Mouse (Mus musculus) brain, embryonic 14.5 days (tissue): ENCODE results near the gene Cdc5l. TPM values are rescaled to one million over a fixed set of nuclear protein-coding genes. Genes with fewer than 3 reads are reported as not detected.

ENCODE experiments used
- DNase-seq: peaks from one replicate; pipeline ENCODE4 v3.0.0-alpha.2; 2011; ENCODE audit warnings: low read depth
- CTCF ChIP-seq: fragments of 200-500 bp; IDR thresholded peaks from 2 replicates; pipeline ENCODE4 v1.5.1; 2012; ENCODE audit warnings: inconsistent platforms, mild to moderate bottlenecking, moderate library complexity, borderline replicate concordance; ENCODE audit not compliant: insufficient read depth, insufficient read length; ENCODE audit errors: extremely low read depth
- POLR2A ChIP-seq: fragments of 200-500 bp; IDR thresholded peaks from 2 replicates; pipeline ENCODE4 v1.6.1; 2012; ENCODE audit warnings: mild to moderate bottlenecking, inconsistent platforms, borderline replicate concordance; ENCODE audit not compliant: poor library complexity, insufficient read depth, insufficient read length, severe bottlenecking; ENCODE audit errors: extremely low read depth
- polyA plus RNA-seq: library from polyadenylated mRNA; depleted of rRNA; stranded (reverse); fragments of >200 nt; gene quantifications from 2 replicates; pipeline ENCODE4 v1.2.3, GENCODE M21; 2012

Cdc5l gene
- polyA plus RNA-seq, 1 experiment, result 41.3 TPM

DNA sequence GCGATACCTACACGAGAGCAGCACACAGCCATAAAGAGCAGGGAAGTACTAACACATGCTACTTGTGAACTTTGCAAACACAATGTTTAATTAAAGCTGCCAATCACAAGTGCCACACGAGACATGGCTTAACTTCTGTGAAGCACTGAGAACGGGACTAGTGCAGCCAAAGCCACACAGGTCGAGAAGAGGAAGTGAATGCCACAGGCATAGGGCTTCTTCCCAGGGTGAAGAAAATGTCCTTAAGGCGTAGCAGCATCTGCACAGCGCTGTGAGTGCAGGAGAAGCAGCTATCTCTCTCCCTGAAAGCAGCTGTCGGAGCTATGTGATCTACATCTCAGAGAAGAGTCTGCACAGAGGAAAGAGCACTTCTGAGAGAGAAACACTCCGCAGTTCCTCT is 38.9 kb downstream of the Cdc5l start:
- no peak for DNase-seq
- TF ChIP-seq POLR2A (no peak), CTCF (no peak)

DNA sequence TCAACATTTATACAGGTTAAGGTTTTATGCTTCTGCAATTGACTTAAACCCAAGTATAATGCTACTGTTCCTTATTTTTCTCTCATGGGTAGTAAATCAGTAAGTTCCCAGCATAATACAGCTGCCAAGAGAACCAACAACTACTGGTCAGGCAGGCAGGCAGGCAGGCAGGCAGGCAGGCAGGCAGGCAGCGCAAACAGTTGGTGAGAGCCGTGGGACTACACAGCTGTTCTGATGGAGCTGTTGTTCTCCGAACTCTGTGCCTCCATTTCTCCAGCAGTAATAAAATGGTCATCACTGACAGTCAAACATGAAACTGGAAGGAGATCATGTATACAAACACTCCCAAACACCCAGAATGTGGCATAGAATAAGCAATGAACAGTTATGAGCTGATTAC is 39.8 kb downstream of the Cdc5l start:
- TF ChIP-seq CTCF (no peak), POLR2A (no peak)
- no peak for DNase-seq

DNA sequence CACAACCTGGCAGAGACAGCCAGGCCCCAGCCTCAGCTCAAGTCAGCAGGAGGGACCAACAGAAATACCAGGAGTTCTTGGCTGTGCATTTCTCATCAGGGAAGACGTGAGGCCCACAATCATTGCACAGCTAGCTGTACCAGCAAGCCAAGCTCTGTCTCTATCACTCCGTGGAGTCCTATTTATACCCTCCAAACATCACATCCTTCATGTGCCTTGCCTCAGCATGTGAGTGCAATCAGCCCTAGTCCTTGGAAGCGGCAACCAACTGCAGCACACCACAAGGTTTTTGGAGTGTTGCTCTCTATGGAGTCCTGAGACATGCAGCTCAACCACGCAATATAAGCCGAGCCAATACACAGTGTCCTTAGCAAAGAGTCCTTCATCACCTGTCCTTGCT is 43.6 kb downstream of the Cdc5l start:
- DNase-seq, result no peak
- TF ChIP-seq CTCF (no peak), POLR2A (no peak)

DNA sequence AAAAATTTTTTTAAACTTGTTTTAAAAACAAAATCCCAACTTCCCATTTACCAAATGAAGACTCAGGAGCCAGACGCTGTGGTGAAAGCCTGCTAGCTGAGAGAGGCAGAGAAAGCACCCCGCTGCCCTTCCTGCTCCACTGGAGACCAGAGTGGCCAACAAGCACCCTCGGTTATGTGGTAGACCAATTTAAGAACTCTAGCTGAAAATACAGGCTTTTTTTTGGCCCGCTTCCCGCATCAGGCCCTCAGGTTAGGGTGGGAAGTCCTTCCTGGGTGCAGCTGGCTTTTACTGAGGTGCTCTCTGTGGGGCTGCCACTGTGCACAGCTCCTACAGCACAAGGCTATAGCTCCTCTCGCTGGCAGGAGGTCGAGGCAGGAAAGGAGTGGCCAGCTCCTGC is 46.6 kb downstream of the Cdc5l start:
- TF ChIP-seq CTCF (no peak), POLR2A (no peak)
- DNase-seq, result no peak

DNA sequence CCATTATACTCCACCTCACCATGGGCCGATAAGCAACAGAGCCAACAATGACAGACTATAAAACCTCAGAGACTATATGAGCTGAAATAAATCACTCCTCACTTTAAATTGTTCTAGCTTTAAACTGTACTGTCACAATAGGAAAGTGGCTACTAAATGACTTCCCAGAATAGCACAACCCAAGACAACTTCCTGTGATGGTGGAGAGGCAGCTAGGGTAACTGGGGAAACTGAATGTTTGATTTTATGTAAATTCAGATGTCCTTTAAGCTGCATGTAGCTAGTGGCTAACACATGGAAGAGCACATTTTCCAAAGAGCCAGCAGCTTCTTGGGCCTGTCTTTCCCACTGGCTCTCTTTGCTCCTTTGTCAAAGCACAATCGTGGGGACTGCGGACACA is 50.2 kb downstream of the Cdc5l start:
- TF ChIP-seq POLR2A (no peak), CTCF (no peak)
- DNase-seq, result no peak

DNA sequence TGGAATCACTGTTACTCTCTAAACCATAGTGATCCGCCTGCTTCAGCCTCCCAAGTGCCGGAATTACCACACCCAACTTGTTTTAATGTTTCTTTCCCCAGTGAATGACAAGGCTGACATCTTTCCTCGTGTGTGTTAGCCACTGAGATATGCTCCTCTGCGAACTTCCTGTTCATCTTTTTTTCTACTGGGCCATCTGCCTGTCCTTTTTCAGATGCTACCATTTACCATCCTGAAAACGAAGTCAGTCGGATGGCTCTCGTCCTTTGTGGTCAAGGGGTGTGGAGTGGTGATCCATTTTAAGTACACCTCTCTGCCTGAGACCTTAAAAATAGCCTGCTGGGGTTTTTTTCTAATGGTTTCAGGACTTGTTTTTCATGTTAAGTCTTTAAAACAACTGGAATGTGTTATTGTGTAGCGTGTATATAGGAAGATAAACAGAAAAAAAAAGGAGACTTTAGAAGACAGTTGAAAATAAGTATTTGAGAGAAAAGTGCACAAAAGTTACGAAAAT is 54.2 kb downstream of the Cdc5l start:
- TF ChIP-seq CTCF (no peak), POLR2A (no peak)
- DNase-seq, result no peak

DNA sequence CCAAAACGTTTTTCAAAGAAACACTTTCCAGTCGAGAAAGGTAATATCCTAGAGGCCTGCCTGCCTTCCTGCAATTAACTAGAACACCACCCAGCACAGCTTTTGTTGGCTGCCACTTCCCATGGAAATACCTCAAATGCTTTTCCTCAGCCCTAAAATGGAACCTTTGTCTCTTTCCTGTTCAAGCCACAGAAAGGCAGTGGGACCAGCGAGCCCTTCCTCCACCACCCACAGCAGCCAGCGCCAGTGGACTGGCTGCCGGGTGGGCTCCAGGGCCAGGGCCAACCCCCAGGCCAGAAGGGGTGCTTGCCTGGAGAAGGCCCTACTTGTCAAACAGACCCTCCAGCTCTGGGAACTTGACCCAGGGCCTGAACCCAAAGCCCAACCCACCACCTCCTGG is 56.2 kb downstream of the Cdc5l start:
- no peak for DNase-seq
- no peak for TF ChIP-seq POLR2A
- TF ChIP-seq CTCF, result no peak

DNA sequence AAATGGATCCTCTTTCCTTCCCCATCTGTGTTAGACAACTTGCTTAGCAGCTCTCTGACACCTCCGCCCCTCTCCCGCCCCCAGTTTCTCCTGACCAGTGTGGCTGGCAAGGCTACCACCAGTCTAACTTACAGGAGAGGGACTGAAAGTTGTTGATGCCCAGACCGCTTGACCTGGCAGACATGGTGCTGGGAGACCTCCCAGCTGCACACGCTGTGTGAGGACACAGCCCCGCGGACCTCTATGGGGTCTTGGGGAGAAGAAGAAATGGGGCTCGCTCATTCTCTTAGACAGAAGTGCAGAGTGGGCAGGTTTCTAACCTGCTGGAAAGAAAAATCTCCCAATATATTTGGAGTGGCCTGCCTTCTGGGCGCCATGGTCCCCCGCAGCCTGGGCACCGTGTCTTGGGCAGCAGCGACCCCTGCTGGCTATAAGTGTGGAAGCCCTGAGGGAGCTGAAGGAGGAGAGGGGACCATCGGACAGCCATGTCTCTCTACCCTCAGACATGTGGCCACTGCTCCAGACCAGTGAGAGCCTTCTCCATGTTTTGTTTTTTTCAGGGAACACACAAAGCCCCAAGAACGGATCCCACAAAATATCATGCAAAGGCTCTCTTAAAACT is 59.4 kb downstream of the Cdc5l start:
- TF ChIP-seq CTCF, result peak; percentile 96
- TF ChIP-seq POLR2A, result no peak
- DNase-seq, result peak; percentile 76

DNA sequence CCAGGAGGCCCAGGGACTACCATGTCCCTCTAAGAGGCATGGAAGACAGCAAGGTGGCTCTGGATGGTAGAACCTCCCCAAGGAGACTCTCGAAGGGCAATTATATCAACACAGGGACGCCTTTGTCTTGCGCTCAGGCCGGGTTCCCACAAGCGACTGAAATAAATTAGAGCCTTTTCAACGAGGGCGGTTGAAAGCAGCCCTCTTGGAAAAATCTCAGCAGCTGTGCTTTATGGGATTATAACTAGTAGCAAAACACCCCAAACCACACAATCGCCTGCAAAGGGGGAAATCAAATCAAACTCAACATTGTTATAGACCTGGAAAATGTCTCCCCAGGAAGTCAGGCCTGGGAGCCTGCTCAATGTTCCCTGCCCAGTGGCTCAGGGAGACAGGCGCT is 62.5 kb downstream of the Cdc5l start:
- DNase-seq, result peak; percentile 65

DNA sequence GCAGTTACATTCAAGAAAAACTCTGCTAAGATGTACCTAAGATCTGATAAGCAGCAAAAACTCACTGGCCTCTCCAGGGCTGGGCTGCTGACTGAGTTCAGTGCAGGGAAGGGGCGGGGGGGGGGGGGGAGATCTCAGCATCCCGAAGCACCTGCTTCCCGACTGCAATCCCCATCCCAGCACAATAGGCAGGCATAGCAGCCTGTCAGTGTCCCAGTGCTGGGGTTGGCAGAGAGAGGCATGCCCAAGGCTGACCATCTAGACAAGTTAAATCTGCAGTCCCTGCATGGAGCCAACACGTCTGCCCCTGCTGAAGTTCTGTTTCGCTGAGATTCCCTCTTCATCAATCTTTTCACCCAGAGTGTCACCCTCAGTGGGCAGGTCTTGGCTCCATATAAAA is 63.0 kb downstream of the Cdc5l start:
- TF ChIP-seq POLR2A (no peak), CTCF (no peak)
- DNase-seq, result peak; percentile 42

More for the DNA sequence above, 62.5 kb downstream of the Cdc5l start:
- no peak for TF ChIP-seq POLR2A
- TF ChIP-seq CTCF, result no peak

DNA sequence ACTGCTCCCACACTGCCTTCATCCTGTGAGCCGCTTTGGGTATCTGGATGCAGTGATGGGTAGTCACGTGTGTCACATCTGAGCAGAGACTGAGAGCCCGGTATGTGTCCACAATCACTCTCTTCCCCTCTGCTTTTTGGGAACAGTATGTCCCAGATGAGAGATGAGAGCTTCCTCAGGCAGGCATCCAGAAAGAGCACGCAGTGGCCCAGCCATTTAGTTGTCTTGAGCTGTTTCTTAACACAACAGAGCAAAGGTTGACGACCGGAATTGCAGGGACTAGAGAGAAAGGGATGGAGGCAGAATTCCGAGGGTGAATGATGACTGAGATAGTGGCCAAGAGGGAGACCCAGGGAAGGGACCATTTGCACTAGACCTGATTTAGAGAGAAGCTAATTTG is 68.7 kb downstream of the Cdc5l start:
- TF ChIP-seq CTCF (no peak), POLR2A (no peak)
- no peak for DNase-seq

DNA sequence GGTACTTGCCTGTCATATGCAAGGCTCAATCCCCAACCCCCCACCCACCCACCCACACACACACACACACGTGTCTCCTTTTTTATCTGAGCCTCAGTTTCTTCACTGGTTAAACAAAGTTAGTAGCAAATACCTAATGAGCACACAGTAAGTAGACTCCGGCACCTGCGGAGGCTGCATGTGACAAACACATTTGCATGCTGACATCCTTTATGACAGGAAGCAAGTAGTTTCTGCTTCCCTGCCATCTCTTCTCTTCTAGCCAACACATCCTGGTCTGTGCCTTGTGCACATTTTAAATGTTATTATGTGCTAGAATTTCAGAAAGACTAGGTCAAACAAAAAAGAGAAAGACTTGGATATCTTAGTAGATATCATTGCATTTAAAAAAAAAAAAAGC is 72.6 kb downstream of the Cdc5l start:
- TF ChIP-seq POLR2A (no peak), CTCF (no peak)
- DNase-seq, result no peak
